Mouse (Mus musculus) limb, embryonic 13.5 days (tissue): ENCODE data around the gene 1700129C05Rik. TPM values are rescaled to one million over a fixed set of nuclear protein-coding genes. Genes with fewer than 3 reads are reported as not detected.

Experiments
- ATAC-seq: fragments of 200-750 bp; cut with Nextera tagmentation; 2 replicates; pipeline ENCODE4 v1.8.0; 2017; ENCODE audit warnings: low read depth, moderate number of reproducible peaks, moderate TSS enrichment; ENCODE audit not compliant: low FRiP score
- H3K27ac ChIP-seq: fragments of 300-500 bp; sonication (generic); 2 replicates; pipeline ENCODE4 v1.5.1; 2015; ENCODE audit warnings: inconsistent platforms, mild to moderate bottlenecking, moderate library complexity
- H3K27me3 ChIP-seq: fragments of 300-500 bp; sonication (generic); 2 replicates; pipeline ENCODE4 v1.6.1; 2015; ENCODE audit warnings: mild to moderate bottlenecking, inconsistent platforms
- H3K36me3 ChIP-seq: fragments of 300-500 bp; sonication (generic); 2 replicates; pipeline ENCODE4 v1.6.1; 2015; ENCODE audit warnings: inconsistent platforms, mild to moderate bottlenecking, moderate library complexity
- H3K4me1 ChIP-seq: fragments of 300-500 bp; sonication (generic); 2 replicates; pipeline ENCODE4 v1.6.1; 2015; ENCODE audit warnings: inconsistent platforms
- H3K4me2 ChIP-seq: fragments of 300-500 bp; sonication (generic); replicated peaks from 2 replicates; pipeline ENCODE4 v1.6.1; 2015; ENCODE audit warnings: inconsistent platforms, mild to moderate bottlenecking, moderate library complexity
- H3K4me3 ChIP-seq: fragments of 300-500 bp; sonication (generic); 2 replicates; pipeline ENCODE4 v1.5.1; 2015; ENCODE audit warnings: moderate library complexity, mild to moderate bottlenecking, inconsistent platforms
- H3K9ac ChIP-seq: fragments of 300-500 bp; sonication (generic); 2 replicates; pipeline ENCODE4 v1.6.1; 2015; ENCODE audit warnings: mild to moderate bottlenecking, inconsistent platforms
- H3K9me3 ChIP-seq: fragments of 300-500 bp; sonication (generic); 2 replicates; pipeline ENCODE4 v1.6.1; 2016; ENCODE audit warnings: inconsistent platforms
- WGBS: fragments of 180-500 bp; shearing (Covaris S2); methylation state at CpG from one replicate; pipeline ENCODE4 v1.1.7; 2015; 5-methylcytosine and 5-hydroxymethylcytosine counted together
- polyA plus RNA-seq: library from polyadenylated mRNA; unstranded; fragments of >200 nt; fragmentation: Nextera tagmentation; extraction: Ambion mirVana; gene quantifications from 2 replicates; pipeline ENCODE4 v1.2.1, GENCODE M21; 2015

The 1700129C05Rik gene
- polyA plus RNA-seq, result not detected in 2 replicates

DNA sequence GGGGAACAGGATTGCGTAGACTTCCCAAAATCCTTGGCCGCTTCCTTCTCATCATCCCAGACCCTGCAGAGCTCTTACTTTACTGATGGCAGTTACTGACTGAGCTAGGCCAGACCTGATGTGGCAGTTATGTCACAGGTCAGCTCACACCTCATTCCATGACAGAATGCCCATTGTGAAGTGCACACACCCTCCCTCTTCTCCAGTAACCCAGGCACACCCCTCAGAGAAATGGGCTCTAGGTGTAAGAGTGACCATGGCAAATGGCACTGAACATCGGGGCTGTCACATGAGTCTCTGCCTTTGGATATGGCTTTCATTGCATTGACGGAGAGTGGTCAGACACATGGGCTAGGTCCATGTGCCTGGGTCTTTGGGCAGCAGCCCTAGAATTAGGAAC, at the start of gene 1700129C05Rik:
TSS of gene 1700129C05Rik (minus strand) at position 101 of the 400 bp plus-strand sequence.
- Histone ChIP-seq H3K9ac (no peak within 1 kb of the TSS), H3K9me3 (no peaks in the 10 kb centered on the region), H3K4me1 (no peaks in the 10 kb centered on the region), H3K27ac (no peak within 1 kb of the TSS), H3K27me3 (no peaks in the 10 kb centered on the region), H3K4me3 (no peak within 1 kb of the TSS), H3K36me3 (no peaks in the 10 kb centered on the region), H3K4me2 (no peak within 1 kb of the TSS)
- WGBS, result 95% methylated on average over 4 of the region's 4 CpGs
- ATAC-seq, result no peak

GRCm38 (mm10) chr14:59186121-59186520, 43.4 kb upstream of the 1700129C05Rik start:
- Histone ChIP-seq H3K4me2 (no peak overlapping the region), H3K9me3 (no peaks in the 10 kb centered on the region), H3K27ac (no peak overlapping the region), H3K4me1 (no peaks in the 10 kb centered on the region), H3K9ac (no peak overlapping the region), H3K4me3 (no peak overlapping the region), H3K36me3 (no peaks in the 10 kb centered on the region), H3K27me3 (no peaks in the 10 kb centered on the region)
- WGBS, result 92% methylated on average over 2 of the region's 2 CpGs
- no peak for ATAC-seq

DNA sequence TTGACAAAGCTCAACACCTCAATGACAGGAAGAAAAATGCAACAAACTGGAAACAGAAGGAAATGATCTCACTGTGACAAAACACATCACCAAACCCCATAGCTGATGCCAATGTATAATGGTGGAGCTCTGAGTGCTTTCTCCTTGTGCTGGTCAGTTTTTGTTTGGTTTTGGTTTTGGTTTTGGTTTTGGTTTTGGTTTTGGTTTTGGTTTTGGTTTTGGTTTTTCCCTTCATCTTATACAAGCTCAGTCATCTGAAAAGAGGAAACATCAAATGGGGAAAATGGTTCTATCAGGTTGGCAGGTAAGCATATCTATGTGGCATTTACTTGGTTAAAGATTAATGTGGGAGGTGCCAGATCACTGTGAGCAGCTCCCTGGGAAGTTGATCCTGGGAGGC, 42.8 kb upstream of the 1700129C05Rik start:
- Histone ChIP-seq H3K4me3 (no peak overlapping the region), H3K27ac (no peak overlapping the region), H3K36me3 (no peaks in the 10 kb centered on the region), H3K4me2 (no peak overlapping the region), H3K9ac (no peak overlapping the region), H3K9me3 (no peaks in the 10 kb centered on the region), H3K4me1 (no peaks in the 10 kb centered on the region), H3K27me3 (no peaks in the 10 kb centered on the region)
- ATAC-seq, result no peak

GRCm38 (mm10) chr14:59182732-59183131, 40.0 kb upstream of the 1700129C05Rik start:
- H3K4me1 ChIP-seq, result no peaks in the 10 kb centered on the region
- no peak overlapping the region for H3K27ac ChIP-seq
- H3K9ac ChIP-seq, result no peak overlapping the region
- no peak overlapping the region for H3K4me3 ChIP-seq
- no peak for ATAC-seq
- no peaks in the 10 kb centered on the region for H3K27me3 ChIP-seq
- 85% methylated on average over 2 of the region's 2 CpGs for WGBS
- no peak overlapping the region for H3K4me2 ChIP-seq
- H3K9me3 ChIP-seq, result no peaks in the 10 kb centered on the region
- no peaks in the 10 kb centered on the region for H3K36me3 ChIP-seq

DNA sequence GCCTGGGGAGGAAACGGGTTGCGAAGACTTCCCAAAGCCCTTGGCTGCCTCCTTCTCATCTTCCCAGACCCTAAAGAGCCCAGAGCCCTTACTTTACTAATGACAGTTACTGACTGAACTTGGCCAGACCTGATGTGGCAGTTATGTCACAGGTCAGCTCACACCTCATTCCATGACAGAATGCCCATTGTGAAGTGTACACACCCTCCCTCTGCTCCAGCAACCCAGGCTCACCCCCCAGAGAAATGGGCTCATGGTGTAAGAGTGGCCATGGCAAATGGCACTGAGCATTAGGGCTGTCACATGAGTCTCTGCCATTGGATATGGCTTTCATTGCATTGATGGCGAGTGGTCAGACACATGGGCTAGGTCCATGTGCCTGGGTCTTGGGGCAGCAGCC, 36.0 kb upstream of the 1700129C05Rik start, which contains the start of gene Gm5142:
TSS of gene Gm5142 (minus strand) at position 101 of the 400 bp plus-strand sequence.
- Histone ChIP-seq H3K4me3 (no peak within 1 kb of the TSS), H3K27ac (no peak within 1 kb of the TSS), H3K4me1 (no peaks in the 10 kb centered on the region), H3K4me2 (no peak within 1 kb of the TSS), H3K27me3 (no peaks in the 10 kb centered on the region), H3K9me3 (no peaks in the 10 kb centered on the region), H3K9ac (no peak within 1 kb of the TSS), H3K36me3 (no peaks in the 10 kb centered on the region)
- 88% methylated on average over 3 of the region's 3 CpGs for WGBS
- no peak for ATAC-seq

DNA sequence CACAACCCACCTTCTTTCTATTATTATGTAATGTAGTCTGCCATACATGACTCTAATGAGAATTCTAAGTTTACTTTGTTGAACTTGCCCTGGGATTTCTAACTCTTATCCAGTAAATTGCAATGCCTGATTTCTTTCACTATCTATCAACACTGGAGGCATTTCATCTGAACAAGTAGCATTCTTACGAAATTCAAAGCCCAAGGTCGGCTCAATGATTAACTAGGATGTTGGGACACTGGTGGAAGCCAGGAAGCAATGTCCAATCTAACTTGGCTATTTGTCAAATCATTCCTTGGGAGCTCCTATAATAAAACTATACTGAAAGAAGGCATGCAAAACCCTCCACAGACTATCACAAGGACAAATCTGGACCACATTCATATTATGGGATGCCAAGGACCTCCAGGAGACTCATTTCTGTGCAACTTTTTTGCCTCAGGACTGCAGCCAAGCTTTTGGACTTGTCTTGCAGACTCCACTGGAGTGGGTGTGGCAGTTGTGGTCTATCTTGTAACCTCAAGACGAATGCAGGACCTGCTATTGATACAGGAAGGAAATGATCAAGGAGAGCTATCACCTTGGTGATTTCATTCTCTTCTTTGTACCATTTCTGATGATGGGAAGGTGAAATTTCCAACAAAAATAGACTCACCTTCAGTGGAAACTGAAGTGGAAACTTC, 14.5 kb upstream of the 1700129C05Rik start:
- no peak for ATAC-seq
- H3K4me2 ChIP-seq, result no peak overlapping the region

GRCm38 (mm10) chr14:59155589-59155988, 12.9 kb upstream of the 1700129C05Rik start:
- Histone ChIP-seq H3K4me2 (no peak overlapping the region), H3K9me3 (no peaks in the 10 kb centered on the region), H3K27me3 (no peaks in the 10 kb centered on the region), H3K4me3 (no peak overlapping the region), H3K4me1 (no peaks in the 10 kb centered on the region), H3K27ac (no peak overlapping the region), H3K9ac (no peak overlapping the region), H3K36me3 (no peaks in the 10 kb centered on the region)
- 77% methylated on average over 2 of the region's 2 CpGs for WGBS
- ATAC-seq, result no peak

More for the DNA sequence above, 14.5 kb upstream of the 1700129C05Rik start:
- Histone ChIP-seq H3K27ac (no peak overlapping the region), H3K4me3 (no peak overlapping the region), H3K4me1 (no peaks in the 10 kb centered on the region), H3K9me3 (no peaks in the 10 kb centered on the region), H3K27me3 (no peaks in the 10 kb centered on the region), H3K9ac (no peak overlapping the region), H3K36me3 (no peaks in the 10 kb centered on the region)
- 72% methylated on average over 3 of the region's 3 CpGs for WGBS

- H3K4me1 ChIP-seq, result no peaks in the 10 kb centered on the region
Measured at GRCm38 (mm10) chr14:59114281-59114680, 28.4 kb downstream of the 1700129C05Rik start.

DNA sequence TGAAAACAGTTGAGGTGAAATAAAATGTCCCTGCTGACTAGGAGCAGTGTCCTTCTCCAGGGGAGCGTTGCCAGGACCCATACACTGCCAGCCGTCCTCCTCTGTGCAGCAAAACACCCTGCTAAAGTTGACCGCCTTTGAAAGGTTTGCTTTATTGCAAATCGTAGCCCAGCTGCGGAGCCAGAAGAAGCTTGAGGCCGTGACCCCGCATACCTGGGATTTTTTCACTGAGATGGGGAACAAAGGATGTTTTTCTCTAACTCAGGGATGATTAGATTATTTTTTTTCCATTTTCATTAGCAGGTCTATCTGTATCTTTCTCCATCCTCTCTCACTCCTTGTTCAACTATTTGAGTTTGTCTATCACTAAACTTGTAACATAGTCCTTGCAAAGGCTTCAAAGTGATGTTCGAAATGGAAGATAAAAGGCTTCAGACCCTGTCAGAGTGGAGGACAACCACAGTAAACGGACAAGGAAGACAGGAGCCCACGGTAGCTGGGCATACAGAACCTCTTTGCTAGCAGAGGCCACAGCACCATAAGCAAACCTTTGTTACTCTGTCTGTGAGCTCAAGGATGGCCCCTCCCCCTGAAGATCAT, 38.6 kb downstream of the 1700129C05Rik start:
- H3K4me3 ChIP-seq, result no peak overlapping the region
- H3K4me1 ChIP-seq, result 0 out of 2 replicates have a peak, but pooled peaks cover 8% of the 10 kb centered on the region
- ATAC-seq, result no peak
- no peak overlapping the region for H3K27ac ChIP-seq
- no peaks in the 10 kb centered on the region for H3K27me3 ChIP-seq
- H3K4me2 ChIP-seq, result no peak overlapping the region
- no peaks in the 10 kb centered on the region for H3K9me3 ChIP-seq
- WGBS, result 23% methylated on average over 10 of the region's 10 CpGs
- H3K36me3 ChIP-seq, result no peaks in the 10 kb centered on the region
- no peak overlapping the region for H3K9ac ChIP-seq

More at GRCm38 (mm10) chr14:59114281-59114680, 28.4 kb downstream of the 1700129C05Rik start:
- WGBS, result 6% methylated on average over 2 of the region's 2 CpGs
- no peak overlapping the region for H3K4me2 ChIP-seq
- no peak for ATAC-seq
- no peak overlapping the region for H3K9ac ChIP-seq
- H3K36me3 ChIP-seq, result no peaks in the 10 kb centered on the region
- H3K27ac ChIP-seq, result no peak overlapping the region
- no peaks in the 10 kb centered on the region for H3K9me3 ChIP-seq
- no peaks in the 10 kb centered on the region for H3K27me3 ChIP-seq
- H3K4me3 ChIP-seq, result no peak overlapping the region

DNA sequence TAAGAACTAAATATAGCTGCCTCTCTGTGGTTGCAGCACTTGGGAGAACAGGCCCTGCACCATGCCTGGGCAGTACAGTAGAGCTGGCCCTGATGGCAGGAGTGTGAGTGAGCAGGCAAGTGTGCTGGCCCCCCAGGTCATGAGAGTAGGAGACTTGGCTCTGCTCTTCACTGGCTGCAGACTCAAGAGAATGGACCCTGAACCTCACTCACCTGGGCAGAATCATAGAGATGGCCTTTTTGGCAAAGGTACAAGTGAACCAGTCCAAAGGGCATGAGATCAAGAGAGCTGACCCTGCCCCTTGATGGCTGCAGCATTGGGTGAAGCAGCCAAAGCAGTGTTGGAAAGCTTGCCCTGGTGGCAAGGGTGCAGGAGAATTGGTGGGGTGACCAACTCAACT, 49.1 kb downstream of the 1700129C05Rik start:
- no peaks in the 10 kb centered on the region for H3K36me3 ChIP-seq
- H3K4me3 ChIP-seq, result no peak overlapping the region
- no peak overlapping the region for H3K4me2 ChIP-seq
- H3K4me1 ChIP-seq, result no peaks in the 10 kb centered on the region
- no peaks in the 10 kb centered on the region for H3K27me3 ChIP-seq
- ATAC-seq, result no peak
- H3K9ac ChIP-seq, result no peak overlapping the region
- no peaks in the 10 kb centered on the region for H3K9me3 ChIP-seq
- H3K27ac ChIP-seq, result no peak overlapping the region

GRCm38 (mm10) chr14:59084396-59084795, 58.3 kb downstream of the 1700129C05Rik start:
- 0 out of 2 replicates have a peak, but pooled peaks cover 6% of the 10 kb centered on the region for H3K27me3 ChIP-seq
- no peak overlapping the region for H3K4me3 ChIP-seq
- no peak overlapping the region for H3K27ac ChIP-seq
- H3K4me1 ChIP-seq, result no peaks in the 10 kb centered on the region
- no peaks in the 10 kb centered on the region for H3K36me3 ChIP-seq
- ATAC-seq, result no peak
- no peak overlapping the region for H3K9ac ChIP-seq
- no peaks in the 10 kb centered on the region for H3K9me3 ChIP-seq
- WGBS, result 27% methylated on average over 6 of the region's 6 CpGs
- H3K4me2 ChIP-seq, result no peak overlapping the region
